Mouse (Mus musculus) hematopoietic stem cell, adult 5-6 weeks (primary cell): Measurements from ENCODE around the gene Coro1b. TPM values are rescaled to one million over a fixed set of nuclear protein-coding genes. Genes with fewer than 3 reads are reported as not detected.
A peak's percentile ranks its signal among the peaks of the same experiment; 100 is the strongest.

ENCODE experiments used
- ATAC-seq, 2 experiments: fragments of 125-278 bp in 1 of 2; replicated peaks in 1 of 2; 2 replicates each; pipeline ENCODE4 v1.8.0; 2016 to 2017; ENCODE audit warnings: inconsistent platforms in 2 of 2, mild to moderate bottlenecking in 2 of 2, moderate number of reproducible peaks in 2 of 2, low read depth in 1 of 2, moderate TSS enrichment in 1 of 2; ENCODE audit not compliant: low FRiP score in 2 of 2, poor library complexity in 2 of 2, severe bottlenecking in 2 of 2, insufficient read depth in 1 of 2, low TSS enrichment in 1 of 2
- total RNA-seq: library from RNA; stranded (forward); fragments of 172-1452, 232-1000 nt; gene quantifications from 2 replicates; pipeline ENCODE4 v1.2.3, GENCODE M21; 2017

Coro1b gene
- total RNA-seq, 1 experiment from 2014 or later: 66.9 TPM

DNA sequence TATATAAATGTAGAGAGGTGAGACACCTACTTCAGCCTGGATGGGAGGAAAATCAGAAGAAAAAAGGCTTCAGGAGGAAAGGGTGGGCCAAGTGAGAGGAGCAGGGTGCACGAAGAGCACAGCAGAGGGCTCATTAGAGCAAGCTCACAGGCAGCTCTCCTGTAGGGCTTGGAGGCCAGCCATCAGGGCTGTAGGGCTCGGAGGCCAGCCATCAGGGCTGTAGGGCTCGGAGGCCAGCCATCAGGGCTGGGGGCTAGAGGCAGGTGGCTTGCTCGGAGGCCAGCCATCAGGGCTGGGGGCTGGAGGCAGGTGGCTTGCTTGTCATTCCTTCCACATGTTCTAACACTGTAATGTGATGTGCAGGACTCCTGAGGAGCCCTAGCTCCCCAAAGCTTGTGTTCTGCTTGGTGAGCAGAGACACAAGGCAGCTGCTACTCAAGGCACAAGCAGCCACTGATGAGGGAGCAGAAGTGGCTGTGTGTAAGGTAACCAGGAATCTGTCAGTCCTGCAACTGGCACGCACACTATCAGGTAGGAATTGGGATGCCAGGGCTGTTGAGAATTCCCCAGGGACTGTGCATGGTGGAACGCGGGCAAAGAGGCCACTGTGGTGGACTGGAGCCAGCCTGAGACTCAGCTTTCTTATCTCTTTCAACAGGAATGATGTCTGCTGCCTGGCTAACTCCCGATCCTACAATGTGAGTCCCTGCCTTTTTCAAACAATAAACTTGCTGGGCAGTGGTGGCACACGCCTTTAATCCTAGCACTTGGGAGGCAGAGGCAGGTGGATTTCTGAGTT, 18.5 kb downstream of the Coro1b start:
- no peak for ATAC-seq

DNA sequence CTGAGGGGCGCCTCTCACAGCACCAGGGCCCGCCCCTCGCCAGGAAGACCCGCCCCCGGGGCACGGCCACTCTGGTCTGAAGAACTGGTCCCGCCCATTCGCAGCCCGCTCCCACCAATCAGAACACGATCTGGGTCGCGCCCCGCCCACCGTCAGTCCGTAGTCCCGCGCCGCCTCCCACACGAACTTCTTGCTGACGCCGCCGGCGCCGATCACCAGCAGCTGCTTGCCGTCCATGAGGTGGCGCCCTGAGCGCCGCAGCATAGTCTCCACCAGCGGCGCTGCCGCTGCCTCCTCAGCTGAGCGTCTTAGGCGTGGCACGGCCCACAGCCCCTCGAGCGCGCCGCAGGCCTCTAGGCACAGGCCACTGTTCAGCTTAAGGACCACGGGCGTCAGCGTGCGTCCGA, 21.0 kb downstream of the Coro1b start:
- ATAC-seq: peak; percentile 91

DNA sequence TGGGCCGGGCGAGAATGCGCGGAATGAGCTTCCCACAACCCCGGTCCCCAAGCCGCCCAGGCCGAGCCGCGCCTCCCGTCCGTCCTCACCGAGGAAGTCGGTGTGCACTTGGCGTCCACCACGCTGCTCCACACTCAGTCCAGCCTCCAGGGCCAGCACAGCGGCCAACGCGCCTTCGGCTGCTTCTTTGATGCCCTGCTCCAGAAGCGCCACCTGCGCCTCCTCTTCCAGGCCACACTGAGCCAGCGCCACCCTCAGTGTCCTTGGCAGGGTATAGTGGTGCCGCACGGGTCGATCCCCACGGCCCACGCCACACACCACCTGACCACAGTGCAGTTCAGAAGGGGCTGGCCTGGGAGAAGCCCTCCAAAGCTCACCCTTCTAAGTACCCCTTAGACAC, 21.4 kb downstream of the Coro1b start:
- peak in 1 of 2 experiments; percentile 8; a peak in 1 of 4 replicates for ATAC-seq

DNA sequence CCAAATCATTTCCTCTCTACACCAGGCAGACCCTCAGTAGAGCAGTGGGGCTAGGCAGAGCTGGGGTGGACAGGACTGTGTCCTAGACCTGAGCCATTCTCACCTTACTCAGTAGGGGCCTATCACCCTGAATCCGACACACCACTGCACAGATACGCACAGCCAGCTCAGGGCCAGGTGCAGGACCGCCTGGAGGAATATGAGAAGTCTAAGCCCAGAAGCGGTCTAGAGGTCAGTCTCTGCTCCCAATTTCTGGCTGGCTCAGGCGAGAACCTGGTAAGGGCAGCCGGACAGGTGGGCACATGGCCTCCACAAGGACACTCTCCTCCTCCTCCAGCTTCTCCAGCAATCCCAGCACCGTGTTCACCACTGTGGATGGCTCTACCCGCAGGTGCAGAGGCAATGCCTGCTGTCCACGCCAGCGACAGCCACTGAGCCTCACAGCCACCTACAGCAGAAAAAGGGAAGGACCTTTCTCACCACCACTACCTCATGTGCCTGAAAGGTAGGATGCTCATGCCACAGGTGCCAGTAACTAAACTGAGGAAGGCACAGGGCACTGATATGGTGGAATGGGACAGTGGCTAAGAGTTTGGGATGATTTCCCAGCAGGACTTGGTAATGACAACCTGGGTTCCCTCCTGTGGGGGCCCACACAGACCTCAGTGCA, 22.4 kb downstream of the Coro1b start:
- no peak for ATAC-seq

DNA sequence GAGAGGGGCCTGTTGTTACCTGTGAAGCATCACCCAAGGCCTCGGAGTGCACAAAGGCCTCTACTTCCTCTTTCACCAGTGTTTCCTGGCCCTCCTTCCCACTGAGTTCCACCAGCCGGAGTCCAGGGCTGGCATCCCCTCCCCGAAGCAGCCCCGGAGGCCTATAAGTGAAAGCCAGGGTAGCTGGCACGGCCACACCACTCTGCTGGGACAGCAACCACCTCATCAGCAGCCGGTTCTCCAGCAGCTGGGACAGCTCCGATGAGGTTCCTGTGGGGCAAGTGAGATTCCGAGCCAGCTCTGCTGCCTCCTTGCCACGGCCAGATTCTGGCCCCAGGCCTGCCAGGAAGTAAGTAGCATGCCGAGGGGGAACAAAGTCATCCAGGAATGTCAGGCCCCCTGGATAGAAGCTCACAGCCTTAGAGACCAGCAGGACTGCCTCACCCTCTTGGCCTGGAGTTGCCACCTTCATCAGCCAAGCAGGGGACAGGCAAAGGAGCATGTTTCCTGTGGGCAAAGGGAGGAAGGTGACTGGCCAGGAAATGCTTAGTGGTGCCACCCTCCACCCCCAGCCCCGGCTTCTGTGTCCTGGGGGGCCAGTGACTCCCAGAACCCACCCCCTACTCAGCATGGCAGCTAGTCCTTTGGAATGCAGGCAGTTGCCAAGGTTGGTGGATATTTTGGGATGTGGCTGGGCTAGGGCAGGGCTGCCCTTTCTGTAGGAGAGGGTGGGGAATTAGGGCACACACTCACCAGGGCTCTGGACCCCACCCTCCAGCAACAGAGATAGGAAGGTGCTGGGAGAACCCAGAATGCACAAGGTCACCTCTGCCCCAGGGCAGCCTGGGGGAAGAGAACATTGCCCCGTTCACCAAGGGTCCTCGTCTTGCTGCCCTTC, 23.2 kb downstream of the Coro1b start:
- peak; percentile 34 to 38 for ATAC-seq

DNA sequence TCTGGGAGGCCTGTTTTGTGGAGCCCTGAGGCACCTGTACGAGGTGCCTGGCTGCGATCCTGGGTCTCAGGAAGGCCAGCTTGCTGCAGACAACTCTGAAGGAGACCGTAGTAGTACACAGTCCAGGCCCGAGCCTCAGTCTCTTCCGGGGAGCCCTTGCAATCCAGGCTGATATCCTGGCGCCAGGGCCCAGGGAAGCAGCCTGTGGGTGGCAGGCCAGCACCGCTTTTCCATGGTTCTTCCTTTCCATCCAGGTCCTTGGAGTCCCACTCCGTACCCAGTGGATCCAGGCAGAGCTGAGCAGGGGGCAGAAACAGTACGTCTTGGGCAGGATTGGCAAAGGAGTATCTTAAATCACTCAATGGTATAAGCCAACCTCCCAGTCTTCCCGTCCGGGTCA, 24.5 kb downstream of the Coro1b start:
- no peak for ATAC-seq

DNA sequence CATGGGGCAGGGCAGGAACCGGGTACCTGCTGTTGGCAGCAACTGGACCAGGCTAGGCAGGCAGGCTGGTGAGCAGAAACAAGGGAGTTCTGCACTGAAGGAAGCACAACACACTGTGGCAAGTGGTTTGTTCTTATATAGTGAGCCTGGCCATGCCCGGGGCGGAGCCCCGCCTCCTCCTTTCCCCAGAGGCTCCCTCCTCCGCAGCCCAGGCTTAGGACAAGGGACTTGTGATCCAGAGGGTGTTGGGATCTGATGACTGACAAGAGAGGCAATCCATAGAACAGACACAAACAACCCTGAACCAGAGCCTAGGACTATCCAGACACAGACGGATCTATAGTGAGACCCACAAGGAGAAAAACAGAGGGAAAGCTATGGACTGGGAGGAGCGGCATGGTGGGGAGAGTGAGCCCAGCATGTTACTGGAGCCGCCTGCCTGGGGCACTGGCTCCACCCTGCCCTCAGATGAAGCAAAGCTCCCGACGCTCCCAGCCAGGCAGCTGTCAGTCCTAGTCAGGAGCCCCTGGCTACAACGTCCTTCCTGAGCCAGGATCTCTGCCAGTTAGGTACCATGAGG, 27.0 kb downstream of the Coro1b start, which contains the start of gene Carns1:
Carns1 (minus strand) TSS at position 112 of the 580 bp plus-strand sequence.
- ATAC-seq: no peak

DNA sequence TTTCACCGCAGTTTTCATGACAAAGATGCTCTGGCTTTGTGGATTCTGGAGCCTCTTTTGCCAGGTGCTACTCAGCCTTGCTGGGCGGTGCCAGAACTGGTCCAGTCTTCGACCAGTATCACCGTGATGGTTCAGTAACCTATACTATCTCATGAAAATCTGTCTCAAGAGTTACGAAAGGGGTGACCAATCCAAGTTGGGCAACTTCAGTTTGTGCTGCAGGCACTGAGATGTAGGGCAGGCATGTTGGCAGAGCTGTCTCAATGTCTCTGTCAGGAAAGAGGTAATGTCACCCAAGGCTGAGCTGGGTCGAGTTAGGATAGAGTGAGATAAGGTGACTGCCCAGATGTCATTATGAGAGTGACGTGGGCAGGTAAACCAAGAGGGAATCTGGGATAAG, 32.0 kb downstream of the Coro1b start:
- peak in 1 of 2 experiments; percentile 12; a peak in 1 of 4 replicates for ATAC-seq

DNA sequence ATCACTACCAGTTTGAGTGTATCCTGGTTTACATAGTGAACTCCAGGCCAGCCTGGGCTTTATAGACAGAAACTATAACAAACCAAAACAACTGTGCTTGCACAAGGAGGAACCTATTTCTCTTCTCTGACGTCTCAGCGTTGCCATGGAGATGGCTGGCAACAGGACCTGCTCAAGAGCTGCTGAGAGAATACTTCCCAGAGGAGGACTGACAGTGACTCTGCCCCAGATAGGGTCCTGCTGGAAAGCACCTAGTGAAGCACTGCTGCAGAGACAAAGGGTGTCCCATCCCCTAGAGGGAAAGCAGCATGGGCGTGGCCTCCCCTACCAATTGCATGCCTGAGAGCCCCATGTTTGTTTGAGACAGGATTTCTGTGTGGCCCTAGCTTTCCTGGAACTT, 33.5 kb downstream of the Coro1b start:
- peak; percentile 54 to 63; a peak in 3 of 4 replicates for ATAC-seq

DNA sequence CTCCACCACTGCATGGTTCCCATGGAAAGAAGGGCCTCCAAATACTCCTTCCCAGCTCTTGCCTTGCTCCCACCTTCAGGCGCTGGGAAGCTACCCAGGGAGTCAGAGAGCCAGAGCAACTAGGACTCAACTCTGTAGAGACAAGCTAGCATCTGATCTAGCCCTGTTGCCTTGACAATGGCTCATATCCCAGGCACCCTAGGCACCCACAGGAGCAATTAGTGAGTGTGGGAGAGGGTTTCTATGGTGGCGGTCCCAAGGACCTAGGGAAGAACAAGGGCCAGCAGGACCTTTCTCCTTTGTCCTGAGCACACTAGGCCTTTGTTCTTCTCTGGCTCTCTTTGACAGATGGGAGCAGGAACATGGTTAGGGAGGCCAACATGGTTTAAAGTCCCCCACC, 35.3 kb downstream of the Coro1b start:
- ATAC-seq: no peak

DNA sequence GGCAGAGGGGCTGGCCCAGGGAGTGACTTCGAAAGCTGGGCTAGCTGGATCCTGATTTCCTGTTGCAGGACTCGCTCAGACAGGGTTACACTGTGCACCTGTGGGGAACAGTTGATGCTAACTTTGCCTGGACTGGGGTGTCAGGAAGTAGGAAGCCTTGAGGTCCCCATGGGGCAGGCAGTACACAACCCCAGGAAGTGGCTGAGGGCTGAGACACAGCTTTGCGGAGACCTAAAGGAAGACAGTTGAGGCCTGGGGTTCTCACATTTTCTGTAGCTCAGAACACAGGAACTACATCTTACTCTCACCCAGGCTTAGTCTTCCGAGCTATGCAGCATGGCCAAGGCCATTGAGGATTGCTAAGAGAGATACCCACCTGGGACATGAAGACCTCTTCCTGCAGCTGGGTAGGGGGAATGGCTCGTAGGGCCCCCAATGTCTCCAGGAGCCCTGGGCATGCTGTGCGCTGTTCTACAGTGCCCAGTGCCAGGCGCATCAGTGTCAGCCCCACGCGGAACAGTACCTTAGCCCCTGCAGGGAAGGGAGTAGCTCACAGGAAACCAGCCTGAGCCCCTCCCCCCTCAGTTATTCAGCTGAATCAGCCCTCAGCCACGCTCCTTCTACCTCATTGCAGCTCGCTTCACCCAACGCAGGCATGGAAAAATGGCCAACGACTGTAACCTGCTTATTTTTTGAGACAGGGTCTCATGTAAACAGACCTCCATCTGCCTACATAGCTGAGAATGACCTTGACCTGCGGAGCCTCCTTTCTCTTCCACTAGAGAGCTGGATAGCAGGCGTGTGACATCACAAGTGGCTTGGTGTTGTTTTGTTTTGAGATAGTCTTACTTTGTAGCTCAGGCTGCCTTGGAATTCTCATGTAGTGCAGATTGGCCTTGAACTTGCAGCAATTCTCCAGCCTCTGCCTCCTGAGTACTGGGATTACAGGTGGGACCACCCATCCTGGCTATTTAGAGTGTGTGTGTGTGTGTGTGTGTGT, 36.9 kb downstream of the Coro1b start:
- ATAC-seq: peak; percentile 65 to 75

DNA sequence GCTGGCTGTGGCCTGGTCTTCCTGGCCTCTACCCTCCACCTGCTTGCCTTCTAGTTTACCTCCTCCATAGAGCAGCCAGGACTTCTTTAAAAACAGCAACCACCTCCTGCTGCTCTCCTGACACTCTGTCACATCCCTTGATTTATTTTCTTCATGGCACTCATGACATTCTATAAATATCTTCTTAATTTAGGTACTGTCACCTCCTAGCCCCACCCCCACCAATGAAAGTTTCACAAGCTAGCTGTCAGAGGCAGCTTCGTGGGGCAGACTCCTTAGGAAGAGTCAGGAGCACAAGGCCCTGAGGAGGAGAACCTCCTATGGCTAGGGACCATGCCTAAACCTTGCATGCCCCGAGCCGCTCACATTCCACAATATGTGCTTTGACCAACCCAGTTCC, 38.9 kb downstream of the Coro1b start:
- ATAC-seq: no peak

DNA sequence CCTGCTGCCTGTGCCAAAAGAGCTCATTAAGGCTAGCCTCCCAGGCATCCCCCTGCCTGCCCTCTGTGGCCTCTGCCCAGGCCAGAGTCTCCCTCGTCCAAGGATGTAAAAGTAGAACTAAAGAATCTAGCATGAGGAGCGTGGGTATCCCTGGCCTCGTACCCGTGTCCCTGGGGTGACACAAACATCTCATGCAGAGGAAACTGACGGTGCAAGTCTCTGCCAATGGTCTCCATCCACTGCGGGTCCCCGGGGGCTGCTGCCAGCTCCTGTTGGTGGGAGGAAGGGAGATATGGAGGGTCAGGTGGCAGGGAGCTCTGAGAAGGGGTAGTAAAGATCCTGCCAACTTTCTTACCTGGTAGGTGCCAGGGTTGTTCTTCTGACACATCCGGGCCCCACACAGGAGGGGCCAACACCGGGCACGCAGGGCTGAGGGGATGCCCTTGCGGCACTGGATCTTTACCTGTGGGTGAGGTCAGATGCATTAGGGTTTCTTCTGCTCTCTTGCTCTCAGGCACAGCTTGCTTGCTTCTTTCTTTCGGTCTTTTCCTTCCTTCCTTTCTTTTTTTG, 40.7 kb downstream of the Coro1b start:
- no peak for ATAC-seq

DNA sequence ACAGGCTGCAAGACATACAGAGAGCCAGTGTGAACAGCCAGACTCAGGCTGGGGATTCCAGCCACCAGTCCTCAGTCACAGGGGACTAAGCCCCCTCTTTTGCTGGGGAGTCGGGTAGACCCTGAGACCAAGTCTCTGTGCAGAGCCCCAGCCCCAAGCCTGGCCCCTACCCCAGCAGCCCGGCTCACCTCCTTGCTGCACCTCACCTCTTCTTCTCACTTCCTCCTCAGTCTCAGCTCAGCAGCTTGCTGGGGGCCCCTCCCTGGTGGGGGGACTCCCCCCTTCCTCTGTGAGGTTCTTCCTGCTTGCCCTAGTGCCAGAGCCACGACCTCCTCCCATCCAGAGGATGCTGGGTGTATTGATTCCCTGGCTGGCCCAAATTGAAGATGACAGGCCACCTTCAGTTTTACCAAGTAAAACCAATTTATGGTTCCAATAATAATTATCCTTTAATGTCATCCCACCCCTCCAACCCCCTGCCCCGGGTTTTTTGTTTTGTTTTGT, 42.5 kb downstream of the Coro1b start, which contains the start of gene Tbc1d10c:
Tbc1d10c (minus strand) TSS at position 454 of the 504 bp plus-strand sequence.
- peak; percentile 50 to 52; a peak in 3 of 4 replicates for ATAC-seq

DNA sequence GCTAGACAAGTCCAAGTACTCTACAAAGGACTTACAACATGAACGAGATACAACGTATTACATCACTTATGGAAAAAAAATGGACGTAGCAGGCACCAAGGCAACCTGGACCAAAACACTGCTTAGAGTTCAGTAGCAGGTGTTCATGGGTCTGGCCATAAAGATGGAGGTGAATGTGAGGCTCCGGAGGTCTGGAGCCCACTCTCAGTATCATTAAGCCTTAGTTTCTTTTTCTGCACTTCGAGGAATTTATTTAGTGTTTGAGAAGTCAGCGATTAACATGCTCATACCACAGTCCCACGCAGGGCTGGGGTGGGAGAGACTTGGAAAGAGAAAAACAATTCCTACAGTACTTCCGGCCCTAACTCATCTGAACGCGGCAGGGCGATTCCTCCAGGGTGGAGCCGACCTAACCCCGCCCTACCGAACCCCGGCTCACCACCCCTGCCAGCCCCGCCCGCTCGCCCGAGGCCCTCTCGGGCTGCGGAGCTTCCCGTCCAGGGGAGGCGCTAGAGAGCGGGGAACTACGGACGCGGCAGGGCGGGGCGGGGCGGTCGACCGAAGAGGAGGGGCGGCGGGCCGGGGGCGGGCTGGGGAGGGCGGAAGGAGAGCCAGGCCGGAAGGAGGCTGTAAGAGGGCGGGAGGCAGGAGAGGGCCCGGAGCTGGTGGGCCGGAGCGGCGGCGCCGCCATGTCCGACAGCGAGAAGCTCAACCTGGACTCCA, 43.3 kb downstream of the Coro1b start, which contains the start of gene Ppp1ca:
Ppp1ca (plus strand) TSS at position 538 of the 723 bp plus-strand sequence.
- peak; percentile 82 to 86 for ATAC-seq
